Mouse (Mus musculus) liver, postnatal 0 days (tissue): ENCODE data around the gene Gm49387.
A peak's percentile ranks its signal among the peaks of the same experiment; 100 is the strongest.

ENCODE experiments used
- CTCF ChIP-seq: sonication (generic); IDR thresholded peaks from 2 replicates; pipeline ENCODE4 v1.5.1; 2016; ENCODE audit warnings: antibody characterized with exemption, low read depth
- EP300 ChIP-seq: IDR thresholded peaks from 2 replicates; pipeline ENCODE4 v1.6.1; 2016; ENCODE audit warnings: antibody characterized with exemption, low read depth, mild to moderate bottlenecking

DNA sequence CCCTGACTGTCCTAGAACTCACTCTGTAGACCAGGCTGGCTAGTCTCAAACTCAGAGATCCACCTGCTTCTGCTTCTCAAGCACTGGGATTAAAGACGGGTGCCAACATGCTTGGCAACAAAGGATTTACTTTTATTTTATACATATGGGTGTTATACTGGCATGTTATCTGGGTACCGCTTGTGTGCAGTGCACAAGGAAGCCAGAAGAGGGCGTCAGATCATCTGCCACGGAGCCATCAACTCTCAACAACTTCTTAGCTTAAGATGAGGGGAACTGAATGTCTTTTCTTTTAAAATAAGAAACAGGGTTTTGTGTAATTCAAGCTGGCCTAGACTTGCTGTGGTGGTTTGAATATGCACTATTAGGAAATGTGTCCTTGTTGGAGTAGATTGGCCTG, 28.7 kb downstream of the Gm49387 start:
- TF ChIP-seq CTCF (peak; percentile 46), EP300 (no peak)
